Mouse (Mus musculus): ENCODE data around the gene Coq9.
A peak's percentile ranks its signal among the peaks of the same experiment; 100 is the strongest.

Gene Coq9

DNA sequence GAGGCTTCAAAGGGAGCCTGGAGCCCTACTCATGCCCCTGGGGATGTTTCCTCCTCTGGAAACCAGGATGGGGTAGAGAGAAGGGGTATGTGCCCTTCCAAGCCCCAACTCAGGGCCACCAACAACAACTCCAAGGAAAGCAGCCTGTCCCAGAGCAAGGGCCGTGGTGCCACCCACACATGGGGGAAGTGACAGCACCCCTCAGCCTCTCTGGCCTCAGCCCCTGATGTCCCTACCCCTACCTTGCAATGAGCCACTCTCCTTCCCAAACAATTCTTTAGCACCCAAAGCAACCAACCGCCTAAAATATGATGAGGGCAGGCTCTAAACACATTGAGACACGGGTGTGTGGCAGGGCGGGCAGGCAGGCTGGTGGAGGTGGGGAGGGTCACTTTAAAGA lies 31.9 kb downstream of the Coq9 start:
- no peak for DNase-seq (ENCODE audit: low read depth, low spot score)

DNA sequence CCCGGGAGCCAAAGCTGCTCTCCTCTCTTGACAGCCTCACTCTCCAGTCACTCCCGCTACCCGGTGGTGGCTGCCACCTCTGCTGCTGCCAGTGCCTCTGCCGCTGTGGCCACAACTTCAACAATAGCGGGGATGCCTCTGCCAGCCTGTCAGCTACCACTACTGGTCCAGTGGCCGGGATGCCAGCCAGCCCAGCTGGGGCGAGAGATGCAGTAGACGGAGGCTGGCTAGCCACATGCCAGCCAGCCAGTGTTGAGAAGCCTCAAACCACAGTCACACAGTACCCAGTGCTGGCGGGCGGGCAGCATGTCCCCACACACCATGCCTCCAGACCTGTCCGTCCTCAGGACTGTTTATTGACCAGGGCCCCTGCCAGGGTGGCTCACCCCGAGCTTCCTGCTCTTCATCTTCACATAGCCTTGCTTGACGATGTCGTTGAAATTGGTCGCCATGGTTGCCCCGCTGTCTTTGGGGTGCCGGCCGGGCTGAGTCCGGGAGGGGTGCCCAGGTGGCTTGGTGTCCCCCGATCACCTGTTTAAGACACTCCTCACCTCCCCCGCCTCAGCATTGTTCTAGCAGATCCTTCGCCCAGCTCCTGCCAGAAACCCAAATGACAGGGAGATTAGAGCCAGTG lies 32.5 kb downstream of the Coq9 start:
- DNase-seq (ENCODE audit: low read depth, low spot score), result no peak

DNA sequence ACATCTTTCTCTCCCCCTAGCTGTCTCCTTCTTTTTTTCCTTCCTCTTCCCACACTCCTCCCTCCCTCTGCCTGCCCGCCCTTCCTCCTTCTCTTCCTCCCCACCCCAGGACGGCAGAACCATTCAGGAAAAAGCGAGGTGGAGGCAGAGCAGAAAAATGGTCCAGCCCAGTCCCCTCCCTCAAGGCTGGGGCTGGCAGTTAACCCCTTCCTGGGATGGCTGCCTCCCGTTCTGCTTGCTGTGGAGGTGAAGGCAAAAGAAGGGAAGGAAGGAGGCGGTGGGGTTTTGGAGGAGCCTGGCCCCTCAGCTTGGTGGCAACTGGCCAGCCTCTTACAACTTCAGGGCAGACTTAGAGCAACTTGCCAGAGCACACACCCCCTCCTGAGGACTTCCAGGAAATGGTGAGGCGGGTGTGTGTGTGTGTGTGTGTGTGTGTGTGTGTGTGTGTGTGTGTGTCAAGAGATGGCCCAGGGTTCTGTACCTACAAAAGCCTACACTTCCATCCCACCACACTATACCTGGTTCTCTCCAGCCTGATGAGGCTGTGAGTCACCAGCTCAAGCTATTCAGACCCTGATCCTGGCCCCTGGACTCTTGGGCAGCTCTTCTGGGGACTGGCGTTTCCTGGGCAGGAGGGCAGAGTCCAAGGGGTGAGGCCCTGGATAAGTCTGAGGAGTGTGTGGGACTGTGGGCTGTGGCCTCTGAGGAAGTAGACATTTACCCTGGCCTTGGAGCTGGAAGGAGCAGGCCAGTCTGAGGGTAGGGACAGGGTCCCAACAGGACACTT lies 33.2 kb downstream of the Coq9 start:
- no peak for DNase-seq (ENCODE audit: low read depth, low spot score)

DNA sequence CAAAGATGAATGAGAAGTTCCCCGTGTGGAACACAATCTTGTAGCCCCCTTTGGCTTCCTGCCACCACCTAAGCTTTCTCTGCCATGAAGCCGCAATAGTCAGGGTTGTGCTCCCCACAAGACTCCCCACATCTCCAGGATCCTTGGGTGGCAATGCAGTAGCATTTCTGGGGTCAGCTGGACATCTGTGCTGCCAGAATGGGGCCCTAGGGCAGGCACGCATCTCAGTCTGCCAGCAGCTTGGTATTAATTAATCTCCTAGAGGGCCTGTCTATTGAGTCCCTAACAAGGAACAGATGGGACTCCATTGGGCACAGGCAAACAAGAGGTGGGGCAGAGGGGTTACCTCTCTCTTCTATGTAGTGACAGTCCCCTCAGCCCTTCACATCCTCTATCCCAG lies 34.0 kb downstream of the Coq9 start:
- no peak for DNase-seq (ENCODE audit: low read depth, low spot score)

DNA sequence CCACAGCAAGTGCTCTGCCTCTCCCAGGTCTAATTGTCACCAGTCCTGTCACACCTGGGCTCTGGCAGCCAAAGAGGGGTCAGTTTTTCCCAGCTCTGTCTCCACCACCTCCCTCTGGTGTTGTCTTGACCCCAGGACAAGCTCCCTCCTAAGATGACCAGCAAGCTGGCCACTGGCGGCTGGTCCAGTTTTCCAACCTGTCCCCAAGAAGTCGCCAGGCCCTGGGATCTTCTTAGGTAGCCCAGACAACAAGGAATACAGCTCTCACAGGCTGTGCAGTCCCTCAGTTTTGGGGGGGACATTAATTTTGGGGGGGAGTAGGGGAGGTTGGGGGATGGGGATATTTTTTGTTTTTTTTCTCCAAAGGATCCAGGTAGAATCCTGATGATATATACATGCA lies 34.5 kb downstream of the Coq9 start:
- DNase-seq (ENCODE audit: low read depth, low spot score), result no peak

DNA sequence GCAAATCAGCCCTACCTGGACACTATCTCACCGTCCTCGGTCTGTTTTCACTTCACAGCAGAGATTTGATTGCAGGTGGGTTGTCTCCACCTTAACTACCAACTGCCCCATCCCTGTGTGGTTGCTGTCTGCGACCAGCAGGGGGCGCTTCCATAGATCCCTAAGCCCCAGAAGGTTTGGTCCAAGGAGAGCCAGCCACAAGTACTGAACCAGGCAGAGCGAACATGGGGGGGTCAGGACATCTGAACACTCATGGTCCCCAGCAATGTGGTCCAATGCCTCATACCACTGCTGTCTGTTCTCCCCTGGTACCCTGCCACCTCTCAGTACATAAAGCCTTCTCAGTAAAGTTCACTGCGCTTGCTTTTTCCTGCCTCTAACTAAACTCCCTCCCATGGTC lies 36.2 kb downstream of the Coq9 start:
- DNase-seq (ENCODE audit: low read depth, low spot score), result no peak

DNA sequence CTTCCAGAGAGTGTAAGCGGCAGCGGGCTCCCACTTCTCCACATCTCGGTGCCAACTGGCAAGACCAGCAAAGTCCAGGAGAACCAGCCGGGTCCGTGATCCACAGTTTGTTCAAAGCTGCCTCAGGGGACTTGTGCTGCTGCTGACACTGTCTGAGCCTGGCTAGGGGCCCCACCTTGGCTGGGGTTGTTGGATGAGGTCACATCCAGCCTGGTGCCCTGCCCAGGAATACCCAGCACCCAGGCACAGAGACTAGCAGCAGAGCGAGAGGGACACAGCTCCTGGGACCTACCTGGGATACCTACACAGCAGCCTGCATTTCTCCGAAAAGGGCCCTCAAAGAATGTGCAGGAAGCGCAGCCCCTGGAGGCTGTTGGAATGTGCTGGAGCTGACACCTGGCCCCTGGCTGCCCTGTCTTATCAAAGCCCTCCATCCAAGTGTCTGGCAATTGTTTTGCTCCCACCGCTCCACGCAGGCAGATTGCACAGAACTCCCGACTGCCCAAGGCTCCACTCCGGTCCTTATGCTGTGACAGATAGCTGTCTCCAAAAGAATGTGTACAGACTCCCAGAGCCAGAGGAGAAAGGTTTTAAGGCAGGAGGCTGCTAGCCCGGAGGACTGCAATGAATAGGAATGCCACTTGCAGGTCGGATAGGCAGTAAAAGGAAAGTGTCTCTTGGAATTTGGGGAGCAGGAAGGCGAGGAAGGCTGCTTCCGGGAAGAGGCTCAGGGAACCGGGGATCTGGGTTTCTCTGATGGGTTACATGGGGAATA lies 37.2 kb downstream of the Coq9 start:
- DNase-seq (ENCODE audit: low read depth, low spot score), result no peak

DNA sequence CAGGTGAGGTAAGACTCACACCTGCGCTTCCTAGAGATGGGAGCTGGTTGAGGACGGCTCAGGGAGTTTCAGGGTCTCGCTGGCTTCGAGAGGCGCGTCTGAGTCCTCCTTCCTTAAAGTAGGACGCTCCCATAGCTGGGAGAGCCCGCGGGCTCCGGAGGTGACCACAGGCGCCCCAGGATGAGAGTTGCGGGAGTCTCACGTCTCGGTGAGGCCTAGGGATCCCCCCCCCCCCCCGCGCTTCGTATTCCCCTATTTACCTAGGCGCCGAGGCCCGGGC lies 37.7 kb downstream of the Coq9 start:
- no peak for DNase-seq (ENCODE audit: low read depth, low spot score)

DNA sequence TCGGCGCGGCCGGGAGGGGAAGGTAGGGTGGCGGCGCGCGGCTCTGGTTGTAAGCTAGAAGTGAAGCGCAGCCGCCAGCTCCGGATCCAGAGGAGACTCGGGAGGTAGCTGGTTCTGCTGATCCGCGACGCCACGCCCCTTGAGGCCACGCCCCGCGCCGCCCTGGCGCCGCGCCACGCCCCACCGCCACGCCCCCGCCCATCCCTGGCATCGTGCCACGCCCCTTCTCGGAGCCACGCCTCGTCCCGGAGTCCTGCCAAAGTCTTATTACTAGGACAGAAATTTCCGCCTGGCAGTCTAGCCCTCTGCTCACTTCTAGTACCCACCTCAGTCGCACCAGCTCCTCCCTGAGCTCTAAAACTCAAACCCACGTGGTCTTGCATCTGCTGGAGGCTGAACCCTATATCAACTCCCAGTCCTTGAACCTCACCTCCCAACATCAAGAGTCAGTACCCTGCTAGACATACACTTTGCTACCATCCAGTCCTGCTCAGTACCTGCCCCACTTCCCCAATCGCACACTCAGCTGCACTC lies 38.1 kb downstream of the Coq9 start, which contains the start of gene Dok4:
Gene Dok4, minus strand, starts transcription at position 134 of the 534 bp plus-strand sequence.
- DNase-seq (ENCODE audit: low read depth, low spot score), result no peak

DNA sequence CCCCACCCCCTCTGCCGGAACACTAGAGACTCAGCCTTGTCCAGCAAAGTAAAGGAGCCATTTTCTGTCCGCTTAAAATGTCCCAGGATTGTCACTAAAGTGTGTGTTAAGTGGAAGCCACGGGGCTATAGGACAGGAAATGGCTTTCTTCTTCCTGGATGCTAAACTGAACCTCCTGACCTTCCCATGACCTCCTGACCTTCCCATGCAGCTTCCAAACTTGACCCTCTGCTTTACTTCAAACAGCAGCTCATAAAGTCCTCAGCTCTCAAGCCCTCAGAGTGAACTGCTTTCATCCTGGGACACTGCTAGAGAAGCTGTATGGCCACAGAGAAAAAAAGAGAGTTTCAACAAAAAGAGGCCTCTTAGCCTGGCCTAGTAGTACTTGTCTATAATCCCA lies 38.7 kb downstream of the Coq9 start:
- DNase-seq (ENCODE audit: low read depth, low spot score), result no peak

GRCm38 (mm10) chr8:94880742-94881141 lies 42.6 kb downstream of the Coq9 start:
- no peak for DNase-seq (ENCODE audit: low read depth, low spot score)

DNA sequence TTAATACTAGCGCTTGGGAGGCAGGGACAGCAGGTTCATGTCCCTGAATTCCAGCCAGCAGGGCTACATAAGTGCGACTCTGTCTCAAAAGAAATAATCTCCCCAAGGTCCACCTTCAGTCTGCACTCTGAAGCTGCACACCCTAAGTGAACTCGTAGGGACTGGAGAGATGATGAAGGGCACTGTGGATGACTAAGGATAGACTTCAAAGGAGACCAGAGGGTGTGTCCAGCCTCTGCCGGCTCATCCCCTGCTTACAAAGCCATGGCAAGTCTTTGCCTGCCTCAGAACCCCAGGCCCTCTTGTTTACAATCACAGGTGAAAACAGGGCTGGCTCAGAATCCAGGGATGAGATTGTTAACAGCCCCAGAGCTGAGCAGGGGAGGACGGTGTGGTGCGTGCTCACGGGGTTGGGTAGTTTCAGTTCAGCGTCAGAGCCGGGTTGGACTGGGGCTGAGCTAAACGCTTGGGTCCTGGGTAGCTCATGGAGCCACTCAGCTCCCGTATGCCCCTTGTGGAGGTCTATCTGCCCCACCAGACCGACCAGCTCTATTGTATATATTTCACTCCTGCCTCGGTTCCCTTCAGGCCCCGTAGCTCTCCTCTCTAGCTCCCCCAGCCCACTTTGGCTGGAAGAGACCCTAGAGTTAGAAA lies 50.4 kb downstream of the Coq9 start:
- no peak for DNase-seq (ENCODE audit: low read depth, low spot score)

GRCm38 (mm10) chr8:94892917-94893316 lies 54.8 kb downstream of the Coq9 start:
- DNase-seq (ENCODE audit: low read depth, low spot score), result no peak

DNA sequence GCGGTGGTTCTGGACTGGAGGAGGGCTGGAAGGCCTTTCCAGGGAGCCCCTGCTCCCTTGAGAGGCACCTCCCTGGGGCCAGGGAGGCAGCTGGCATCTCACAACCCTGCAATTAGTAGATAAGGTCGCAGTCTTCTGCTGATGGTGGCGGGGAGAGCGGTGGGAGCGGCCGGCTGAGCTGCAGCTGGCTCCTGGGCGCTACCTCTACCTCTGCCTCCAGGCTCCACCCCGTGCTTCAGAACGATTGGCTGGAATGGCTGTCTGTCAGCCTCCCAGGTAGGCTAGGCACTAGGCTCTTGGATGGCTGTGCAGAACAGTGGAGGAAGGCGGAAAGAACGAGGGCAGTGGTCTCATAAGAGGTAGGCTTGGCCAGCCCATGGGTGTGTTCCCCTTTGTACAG lies 61.1 kb downstream of the Coq9 start:
- peak; percentile 80 for DNase-seq (ENCODE audit: low read depth, low spot score)

DNA sequence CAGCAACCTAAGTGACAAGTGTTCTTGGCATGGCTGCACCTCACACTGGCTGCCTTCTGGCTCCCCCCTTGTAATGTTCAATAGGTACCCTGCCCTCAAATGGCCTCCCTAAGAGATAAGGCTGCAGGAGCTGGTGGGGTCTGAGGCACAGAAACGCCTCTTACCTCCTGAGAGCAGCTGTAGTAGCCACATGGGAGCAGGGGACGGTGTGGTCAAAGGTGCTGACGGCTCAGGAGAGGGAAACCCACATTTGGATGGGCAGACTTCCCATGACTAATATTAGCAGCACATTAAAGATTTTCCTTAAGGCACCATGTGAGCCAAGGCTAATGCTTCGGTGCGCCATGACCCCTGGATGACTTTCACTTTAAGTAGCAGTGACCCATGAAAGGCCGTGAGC lies 62.5 kb downstream of the Coq9 start:
- DNase-seq (ENCODE audit: low read depth, low spot score), result no peak

DNA sequence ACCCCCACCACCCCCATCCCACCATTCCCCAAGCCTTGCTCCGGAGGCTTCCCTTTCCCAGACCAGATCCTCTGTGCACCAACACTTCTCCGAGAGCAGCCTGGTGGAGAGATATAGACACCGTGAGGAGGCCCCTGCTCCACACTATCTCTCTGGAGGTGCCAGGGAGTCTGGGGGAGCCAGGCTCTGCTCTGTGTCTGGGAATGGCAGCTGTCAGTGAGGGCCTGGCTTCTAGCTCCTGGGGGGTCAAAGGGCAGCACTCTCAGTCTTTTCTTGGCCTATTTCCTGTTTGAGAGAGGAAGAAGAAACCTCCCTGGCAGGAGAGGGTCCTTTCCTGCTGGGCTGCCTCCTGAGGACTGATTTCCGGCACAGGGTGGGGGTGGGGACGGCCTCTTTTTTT lies 62.9 kb downstream of the Coq9 start:
- no peak for DNase-seq (ENCODE audit: low read depth, low spot score)

DNA sequence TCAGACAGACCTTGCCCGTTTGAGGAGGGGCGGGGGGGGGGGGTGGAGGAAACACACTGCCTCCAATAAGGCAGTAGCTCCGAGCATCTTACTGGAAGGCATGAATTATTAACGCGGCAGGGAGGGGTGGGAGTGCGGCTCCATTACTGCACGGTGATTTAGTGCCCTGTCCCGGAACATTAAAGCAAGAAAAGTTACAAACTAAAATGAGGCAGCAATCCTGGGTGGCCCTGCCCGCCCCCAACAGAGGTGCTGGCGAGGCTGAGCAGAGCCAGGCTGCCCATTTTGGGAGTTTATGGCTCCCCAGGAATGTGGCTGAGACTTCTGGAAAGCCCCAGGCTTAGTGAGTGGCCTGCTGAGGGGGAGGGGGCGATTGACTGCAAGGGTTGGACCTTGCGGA lies 65.6 kb downstream of the Coq9 start:
- DNase-seq (ENCODE audit: low read depth, low spot score), result no peak

All from WW6 (cell line).